Comparison of ENCODE assay signal across 25 mouse cellular contexts in the genomic region with DNA sequence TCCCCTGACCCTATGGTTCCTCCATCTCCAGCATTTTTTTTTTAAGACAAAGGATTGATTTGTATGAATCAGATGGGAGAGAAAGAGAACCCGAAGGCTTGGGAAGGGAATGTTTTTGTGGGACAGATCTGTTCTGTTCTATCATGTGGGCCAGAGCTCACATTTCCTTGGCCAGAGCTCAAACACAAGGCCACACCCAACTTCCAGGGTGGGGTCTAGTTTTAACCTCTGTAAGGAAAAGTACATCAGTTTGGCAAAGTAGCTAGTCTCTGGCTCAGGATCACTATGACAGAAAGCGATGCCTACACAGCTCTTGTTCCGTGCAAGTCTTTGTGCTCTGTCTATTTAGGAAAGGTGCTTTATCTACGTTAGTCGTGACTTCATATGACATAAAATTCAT.
DNase-seq lines count a peak whose midpoint lies in the region; ATAC-seq lines count a peak whose summit lies in the region.
"Had no signal": no experiment of that assay in that cellular context is flagged by ENCODE, and none has a peak within 500 bp of the region (broad histone marks: within the 10 kb centered on the region; RNA-seq: fewer than 3 reads in every experiment).

No protein-coding gene starts in this region.

- H3K4me1 ChIP-seq in embryonic facial prominence, embryonic 14.5 days (ENCODE audit: control insufficient read depth, insufficient read depth, low read length): no peaks in the 10 kb centered on the region
- H3K4me1 ChIP-seq in embryonic facial prominence, embryonic 10.5 days: no peaks in the 10 kb centered on the region
- H3K4me1 ChIP-seq in kidney, embryonic 15.5 days: 0 out of 2 replicates have a peak, but pooled peaks cover 2% of the 10 kb centered on the region
- H3K4me1 ChIP-seq in forebrain, embryonic 10.5 days: no peaks in the 10 kb centered on the region
- H3K4me1 ChIP-seq: hindbrain, embryonic 10.5 days; intestine, embryonic 15.5 days; liver, embryonic 13.5 days; midbrain, embryonic 15.5 days had no signal

- peak; percentile 34 for DNase-seq in embryonic facial prominence, embryonic 14.5 days (ENCODE audit: low spot score)
- DNase-seq in embryonic facial prominence, embryonic 10.5 days (ENCODE audit: low spot score): no peak
- DNase-seq in kidney, adult 9 months: peak; percentile 3
- DNase-seq in 3T3-L1 (ENCODE audit: low read depth, low spot score): peak; percentile 41
- DNase-seq in heart, postnatal 25 days (ENCODE audit: low spot score): peak; percentile 7
- no peak for DNase-seq in forebrain, embryonic 10.5 days (ENCODE audit: extremely low spot score, low spot score)
- DNase-seq in ovary, adult 18-20 months (ENCODE audit: low spot score): no peak
- DNase-seq: adrenal gland, postnatal 10 days; cerebellum, adult 2 months; cerebellum, postnatal 25 days; embryo, embryonic 11 days; gastrocnemius, postnatal 25 days; kidney, postnatal 10 days; layer of hippocampus, adult 9-11 months; liver, embryonic 13.5 days; lung, embryonic 14.5 days had no signal

- H3K36me3 ChIP-seq in embryonic facial prominence, embryonic 14.5 days (ENCODE audit: control insufficient read depth, insufficient read depth, low read length): no peaks in the 10 kb centered on the region
- no peaks in the 10 kb centered on the region for H3K36me3 ChIP-seq in embryonic facial prominence, embryonic 10.5 days (replicated peaks)
- H3K36me3 ChIP-seq in kidney, embryonic 15.5 days: no peaks in the 10 kb centered on the region
- no peaks in the 10 kb centered on the region for H3K36me3 ChIP-seq in forebrain, embryonic 10.5 days (replicated peaks)
- H3K36me3 ChIP-seq: embryonic facial prominence, embryonic 15.5 days; hindbrain, embryonic 10.5 days; intestine, embryonic 15.5 days; liver, embryonic 13.5 days; midbrain, embryonic 15.5 days had no signal

- no peak overlapping the region for H3K4me2 ChIP-seq in embryonic facial prominence, embryonic 14.5 days (ENCODE audit: low read depth, low read length)
- H3K4me2 ChIP-seq in kidney, embryonic 15.5 days: no peak overlapping the region
- H3K4me2 ChIP-seq: embryonic facial prominence, embryonic 15.5 days; intestine, embryonic 15.5 days; liver, embryonic 13.5 days; lung, embryonic 14.5 days; midbrain, embryonic 15.5 days had no signal

- H3K27ac ChIP-seq in embryonic facial prominence, embryonic 14.5 days (replicated peaks; ENCODE audit: low read depth, low read length): no peak overlapping the region
- H3K27ac ChIP-seq in embryonic facial prominence, embryonic 10.5 days (replicated peaks): no peak overlapping the region
- no peak overlapping the region for H3K27ac ChIP-seq in kidney, embryonic 15.5 days
- H3K27ac ChIP-seq in forebrain, embryonic 10.5 days: no peak overlapping the region
- H3K27ac ChIP-seq: embryonic facial prominence, embryonic 15.5 days; hindbrain, embryonic 10.5 days; intestine, embryonic 15.5 days; left cerebral cortex, adult 2 months; liver, embryonic 13.5 days; midbrain, embryonic 15.5 days; stomach, postnatal 0 days had no signal

- no peak for ATAC-seq in embryonic facial prominence, embryonic 14.5 days (ENCODE audit: low read depth)
- no peak for ATAC-seq in kidney, embryonic 15.5 days (replicated peaks; ENCODE audit: low FRiP score)
- ATAC-seq: forebrain, embryonic 16.5 days; hindbrain, embryonic 16.5 days; intestine, embryonic 15.5 days; midbrain, embryonic 15.5 days had no signal

- H3K4me3 ChIP-seq in embryonic facial prominence, embryonic 14.5 days (ENCODE audit: low read depth, low read length): no peak overlapping the region
- H3K4me3 ChIP-seq in embryonic facial prominence, embryonic 10.5 days: no peak overlapping the region
- H3K4me3 ChIP-seq in kidney, embryonic 15.5 days (replicated peaks): no peak overlapping the region
- no peak overlapping the region for H3K4me3 ChIP-seq in forebrain, embryonic 10.5 days
- H3K4me3 ChIP-seq: embryonic facial prominence, embryonic 15.5 days; hindbrain, embryonic 10.5 days; intestine, embryonic 15.5 days; left cerebral cortex, adult 2 months; liver, embryonic 13.5 days; midbrain, embryonic 15.5 days had no signal

- intact Hi-C loops in heart, postnatal 25 days (cut with DNase I): no loop called here

- no peaks in the 10 kb centered on the region for H3K9me3 ChIP-seq in embryonic facial prominence, embryonic 14.5 days (ENCODE audit: control insufficient read depth, low read length)
- H3K9me3 ChIP-seq in embryonic facial prominence, embryonic 10.5 days: no peaks in the 10 kb centered on the region
- H3K9me3 ChIP-seq in kidney, embryonic 15.5 days (replicated peaks): no peaks in the 10 kb centered on the region
- no peaks in the 10 kb centered on the region for H3K9me3 ChIP-seq in forebrain, embryonic 10.5 days
- H3K9me3 ChIP-seq: embryonic facial prominence, embryonic 15.5 days; hindbrain, embryonic 10.5 days; intestine, embryonic 15.5 days; liver, embryonic 13.5 days; midbrain, embryonic 15.5 days had no signal

- no peak overlapping the region for H3K9ac ChIP-seq in embryonic facial prominence, embryonic 14.5 days (ENCODE audit: low read depth, low read length)
- no peak overlapping the region for H3K9ac ChIP-seq in kidney, embryonic 15.5 days
- H3K9ac ChIP-seq: embryonic facial prominence, embryonic 15.5 days; intestine, embryonic 15.5 days; liver, embryonic 13.5 days; lung, embryonic 14.5 days; midbrain, embryonic 15.5 days had no signal

- 72% methylated on average over 5 of the region's 5 CpGs for WGBS in embryonic facial prominence, embryonic 14.5 days
- WGBS in embryonic facial prominence, embryonic 10.5 days: 86% methylated on average over 5 of the region's 5 CpGs
- 87% methylated on average over 5 of the region's 5 CpGs for WGBS in kidney, embryonic 15.5 days
- WGBS in forebrain, embryonic 10.5 days: 92% methylated on average over 5 of the region's 5 CpGs

- no peaks in the 10 kb centered on the region for H3K27me3 ChIP-seq in embryonic facial prominence, embryonic 14.5 days (replicated peaks; ENCODE audit: control insufficient read depth, insufficient read depth, low read length)
- no peaks in the 10 kb centered on the region for H3K27me3 ChIP-seq in embryonic facial prominence, embryonic 10.5 days (replicated peaks; ENCODE audit: low read depth, poor library complexity, severe bottlenecking)
- no peaks in the 10 kb centered on the region for H3K27me3 ChIP-seq in kidney, embryonic 15.5 days
- no peaks in the 10 kb centered on the region for H3K27me3 ChIP-seq in forebrain, embryonic 10.5 days (ENCODE audit: poor library complexity, severe bottlenecking)
- H3K27me3 ChIP-seq: embryonic facial prominence, embryonic 15.5 days; intestine, embryonic 15.5 days; liver, embryonic 13.5 days; midbrain, embryonic 15.5 days had no signal

Comparison
In these comparisons a context has a peak if more than half of its experiments do, and no peak if none do; other contexts are left out.
1. DNase-seq: peak in embryonic facial prominence, embryonic 14.5 days (single experiment), kidney, adult 9 months (single experiment), 3T3-L1 (single experiment) and heart, postnatal 25 days (single experiment); none in embryonic facial prominence, embryonic 10.5 days (single experiment), forebrain, embryonic 10.5 days (single experiment) and ovary, adult 18-20 months (single experiment).